Mouse (Mus musculus): ENCODE data around the gene Cul3. TPM values are rescaled to one million over a fixed set of nuclear protein-coding genes. Genes with fewer than 3 reads are reported as not detected.

Cul3 gene
- polyA plus RNA-seq, 1 experiment from 2014 or later: 23.7 TPM

DNA sequence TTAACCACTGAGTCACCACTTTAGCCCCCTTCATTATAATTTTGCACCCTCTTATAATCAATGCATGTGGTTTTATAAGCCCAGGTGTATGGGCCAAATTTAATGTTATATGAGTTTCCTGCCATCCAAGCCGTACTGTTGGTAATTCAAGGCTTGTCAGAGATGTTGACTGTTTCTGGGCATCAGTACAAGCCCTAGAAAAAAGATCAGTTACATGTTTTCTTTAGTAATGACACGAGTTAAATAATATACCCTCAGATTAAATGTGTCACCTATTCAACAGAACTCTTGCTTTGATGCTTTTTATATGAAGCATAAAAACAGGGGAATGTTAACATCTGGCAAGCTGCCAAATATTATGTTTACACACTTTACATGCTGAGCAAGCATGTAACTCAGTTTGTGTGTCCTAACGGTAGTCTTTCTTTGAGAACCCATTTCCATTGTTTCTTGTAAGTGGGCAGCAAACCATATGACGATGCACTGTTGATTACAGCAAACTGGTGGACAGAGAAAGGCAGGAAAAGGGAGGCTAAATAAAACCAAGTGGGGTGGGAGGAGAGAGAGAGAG is 19.8 kb upstream of the Cul3 start:
- Histone ChIP-seq H3K36me3 (ENCODE audit: control insufficient read depth, insufficient read depth, low read length) (no peaks in the 10 kb centered on the region), H3K4me2 (replicated peaks; ENCODE audit: low read depth) (no peak overlapping the region), H3K9me3 (ENCODE audit: control insufficient read depth, low read length) (no peaks in the 10 kb centered on the region), H3K4me1 (replicated peaks; ENCODE audit: control insufficient read depth, insufficient read depth) (no peaks in the 10 kb centered on the region), H3K4me3 (ENCODE audit: low read depth, low read length) (no peak overlapping the region), H3K27ac (replicated peaks) (no peak overlapping the region), H3K9ac (ENCODE audit: low read length) (no peak overlapping the region), H3K27me3 (ENCODE audit: control insufficient read depth, insufficient read depth, low read length) (no peaks in the 10 kb centered on the region)
- DNase-seq (ENCODE audit: low spot score) (no peak), ATAC-seq (ENCODE audit: low FRiP score, low TSS enrichment) (no peak)
- 28% methylated on average over 4 of the region's 4 CpGs for WGBS
- TF ChIP-seq CTCF (IDR thresholded peaks at IDR 0.05; ENCODE audit: low read depth) (no peak), EP300 (optimal IDR thresholded peaks at IDR 0.05) (no peak)

DNA sequence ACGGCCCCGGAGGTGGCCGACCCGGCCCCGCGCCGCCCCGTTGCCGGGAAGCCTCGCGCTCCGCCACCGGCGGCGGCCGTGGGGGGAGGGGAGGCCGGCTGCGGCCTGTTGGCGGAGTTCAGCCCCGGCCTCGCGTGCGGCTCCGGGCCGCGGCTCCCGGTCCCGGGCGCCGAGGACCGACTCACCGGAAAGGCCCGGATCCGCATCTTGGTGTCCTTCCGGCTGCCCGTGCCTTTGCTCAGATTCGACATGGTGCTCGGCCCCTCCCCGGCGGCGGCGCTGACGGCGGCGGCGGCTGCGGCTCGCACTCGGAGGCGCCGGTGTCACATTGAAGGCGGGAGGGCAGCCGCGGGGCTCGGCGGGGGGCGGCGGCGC is 232 bp downstream of the Cul3 start:
- peak overlapping the region; percentile 98 for H3K9ac ChIP-seq (ENCODE audit: low read length)
- no peaks in the 10 kb centered on the region for H3K36me3 ChIP-seq (ENCODE audit: control insufficient read depth, insufficient read depth, low read length)
- peak overlapping the region; percentile 99 for H3K27ac ChIP-seq (replicated peaks)
- peak; percentile 77 for DNase-seq (ENCODE audit: low spot score)
- WGBS: under 1% methylated on average over 36 of the region's 59 CpGs
- ATAC-seq (ENCODE audit: low FRiP score, low TSS enrichment): peak; percentile 49
- H3K4me2 ChIP-seq (replicated peaks; ENCODE audit: low read depth): peak overlapping the region; percentile 68
- H3K9me3 ChIP-seq (ENCODE audit: control insufficient read depth, low read length): no peaks in the 10 kb centered on the region
- H3K4me3 ChIP-seq (ENCODE audit: low read depth, low read length): peak overlapping the region; percentile 93
- no peaks in the 10 kb centered on the region for H3K27me3 ChIP-seq (ENCODE audit: control insufficient read depth, insufficient read depth, low read length)
- no peak for TF ChIP-seq CTCF (IDR thresholded peaks at IDR 0.05; ENCODE audit: low read depth)
- TF ChIP-seq EP300 (optimal IDR thresholded peaks at IDR 0.05): no peak
- H3K4me1 ChIP-seq (replicated peaks; ENCODE audit: control insufficient read depth, insufficient read depth): 0 out of 2 replicates have a peak, but pooled peaks cover 2% of the 10 kb centered on the region

DNA sequence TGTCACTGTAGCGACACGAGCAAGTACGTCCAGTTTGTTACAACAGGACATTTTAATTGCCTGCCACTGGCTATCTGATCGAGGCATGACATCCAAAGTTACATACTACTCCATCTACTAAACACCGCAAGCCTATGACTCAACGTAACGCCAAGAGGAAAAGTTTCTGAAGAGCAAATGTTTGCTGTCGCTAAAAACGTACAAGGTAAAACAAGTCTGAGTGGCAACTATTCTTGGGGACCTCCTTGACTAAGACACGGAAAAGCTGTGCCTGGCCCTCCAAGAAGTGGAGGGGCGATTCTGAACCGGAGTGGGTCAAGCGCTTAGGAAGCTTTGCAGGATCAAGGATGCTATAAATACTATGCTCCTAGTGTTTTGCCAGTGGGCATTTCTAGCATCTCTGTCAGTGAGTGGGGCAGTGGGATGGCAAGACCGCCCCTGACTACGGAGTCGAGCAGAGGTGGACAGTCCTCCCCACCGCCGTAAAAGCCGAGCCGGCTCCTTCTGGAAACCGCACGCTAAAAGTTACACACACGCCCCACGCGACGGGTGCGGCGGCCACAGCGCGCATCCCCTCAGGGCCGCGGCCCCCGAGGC is 757 bp downstream of the Cul3 start:
- Histone ChIP-seq H3K4me1 (replicated peaks; ENCODE audit: control insufficient read depth, insufficient read depth) (0 out of 2 replicates have a peak, but pooled peaks cover 2% of the 10 kb centered on the region), H3K27me3 (ENCODE audit: control insufficient read depth, insufficient read depth, low read length) (no peaks in the 10 kb centered on the region), H3K36me3 (ENCODE audit: control insufficient read depth, insufficient read depth, low read length) (no peaks in the 10 kb centered on the region), H3K4me3 (ENCODE audit: low read depth, low read length) (peak overlapping the region; percentile 93), H3K9ac (ENCODE audit: low read length) (peak overlapping the region; percentile 98), H3K4me2 (replicated peaks; ENCODE audit: low read depth) (peak overlapping the region; percentile 68), H3K9me3 (ENCODE audit: control insufficient read depth, low read length) (no peaks in the 10 kb centered on the region), H3K27ac (replicated peaks) (peak overlapping the region; percentile 99)
- TF ChIP-seq EP300 (optimal IDR thresholded peaks at IDR 0.05) (no peak), CTCF (IDR thresholded peaks at IDR 0.05; ENCODE audit: low read depth) (no peak)
- ATAC-seq (ENCODE audit: low FRiP score, low TSS enrichment) (no peak; the same call in none of the 2 replicates), DNase-seq (ENCODE audit: low spot score) (peak; percentile 39)
- WGBS: under 1% methylated on average over 33 of the region's 33 CpGs

DNA sequence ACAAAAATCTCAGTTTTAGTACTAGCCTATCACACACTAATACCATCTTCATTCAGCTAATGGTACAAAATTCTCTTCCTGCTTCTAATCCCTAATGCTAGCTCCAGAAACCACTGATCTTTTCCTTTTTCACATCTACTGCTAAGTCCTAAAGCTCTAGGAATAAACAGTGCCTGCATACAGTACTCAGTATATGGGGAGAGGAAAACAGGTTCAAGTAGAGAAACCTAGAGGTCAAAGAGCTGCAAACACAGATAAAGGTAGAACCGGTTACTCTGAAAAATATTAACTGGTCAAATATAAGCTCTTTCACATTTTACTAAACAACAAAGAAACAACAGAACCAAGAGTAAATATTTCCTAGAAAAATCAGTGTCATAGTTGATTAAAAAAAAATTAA is 1.9 kb downstream of the Cul3 start:
- Histone ChIP-seq H3K36me3 (ENCODE audit: control insufficient read depth, insufficient read depth, low read length) (no peaks in the 10 kb centered on the region), H3K4me3 (ENCODE audit: low read depth, low read length) (peak overlapping the region; percentile 93), H3K27ac (replicated peaks) (no peak overlapping the region), H3K4me2 (replicated peaks; ENCODE audit: low read depth) (peak overlapping the region; percentile 68), H3K27me3 (ENCODE audit: control insufficient read depth, insufficient read depth, low read length) (no peaks in the 10 kb centered on the region), H3K4me1 (replicated peaks; ENCODE audit: control insufficient read depth, insufficient read depth) (0 out of 2 replicates have a peak, but pooled peaks cover 2% of the 10 kb centered on the region), H3K9ac (ENCODE audit: low read length) (no peak overlapping the region), H3K9me3 (ENCODE audit: control insufficient read depth, low read length) (no peaks in the 10 kb centered on the region)
- no peak for ATAC-seq (ENCODE audit: low FRiP score, low TSS enrichment)
- DNase-seq (ENCODE audit: low spot score): no peak
- TF ChIP-seq CTCF (IDR thresholded peaks at IDR 0.05; ENCODE audit: low read depth) (no peak), EP300 (optimal IDR thresholded peaks at IDR 0.05) (no peak)
- 18% methylated on average over 1 of the region's 1 CpGs for WGBS

DNA sequence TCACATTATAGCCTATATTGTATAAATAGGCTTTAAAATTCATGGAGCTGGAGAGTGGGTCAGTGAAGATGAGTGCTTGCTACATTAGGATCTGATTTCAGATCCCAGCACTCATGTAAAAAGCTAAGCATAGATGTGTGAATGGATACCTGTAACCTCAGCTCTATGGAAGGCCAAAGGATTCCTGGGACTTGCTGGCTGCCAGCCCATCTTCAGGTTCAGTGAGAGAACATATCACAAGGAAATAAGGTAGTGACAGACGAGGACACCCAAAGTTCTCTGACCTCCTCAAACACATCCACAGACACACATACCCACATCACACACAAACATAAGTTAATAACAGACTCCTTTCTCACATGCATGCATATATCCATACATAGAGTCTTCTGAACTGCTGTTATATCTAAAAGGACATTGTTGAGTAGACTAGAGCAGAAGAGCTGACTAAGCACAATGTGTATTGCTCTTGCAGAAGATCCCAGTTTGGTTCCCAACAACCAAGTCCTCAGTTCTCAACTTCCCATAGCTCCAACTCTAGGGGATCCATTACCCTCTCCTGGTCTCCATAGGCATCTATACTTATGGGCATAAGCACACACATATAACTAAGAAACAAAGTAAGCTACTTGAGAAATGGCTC is 4.4 kb downstream of the Cul3 start:
- WGBS: 69% methylated on average over 1 of the region's 1 CpGs

DNA sequence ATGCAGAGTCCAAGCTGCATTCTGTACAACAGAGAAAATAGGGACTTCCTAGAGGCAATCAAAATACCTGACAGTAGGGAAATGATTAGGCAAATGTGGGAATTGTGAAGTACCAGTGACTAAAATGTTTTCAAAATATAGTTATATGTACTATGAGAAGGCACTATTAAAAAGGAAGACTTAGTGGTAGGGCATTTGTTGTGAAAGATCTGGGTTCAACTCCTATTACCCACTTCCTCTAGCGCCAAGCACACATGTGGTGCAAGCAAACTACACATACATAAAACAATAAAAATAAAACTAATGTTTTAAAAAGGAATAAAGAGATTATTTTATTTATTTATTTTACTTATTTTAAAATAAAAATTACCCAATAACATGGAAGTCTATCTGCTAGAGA is 5.2 kb downstream of the Cul3 start:
- TF ChIP-seq CTCF (IDR thresholded peaks at IDR 0.05; ENCODE audit: low read depth) (no peak), EP300 (optimal IDR thresholded peaks at IDR 0.05) (no peak)
- H3K27me3 ChIP-seq (ENCODE audit: control insufficient read depth, insufficient read depth, low read length): no peaks in the 10 kb centered on the region
- no peak overlapping the region for H3K4me2 ChIP-seq (replicated peaks; ENCODE audit: low read depth)
- no peaks in the 10 kb centered on the region for H3K36me3 ChIP-seq (ENCODE audit: control insufficient read depth, insufficient read depth, low read length)
- 0 out of 2 replicates have a peak, but pooled peaks cover 5% of the 10 kb centered on the region for H3K4me1 ChIP-seq (replicated peaks; ENCODE audit: control insufficient read depth, insufficient read depth)
- ATAC-seq (ENCODE audit: low FRiP score, low TSS enrichment) (no peak), DNase-seq (ENCODE audit: low spot score) (no peak)
- H3K27ac ChIP-seq (replicated peaks): no peak overlapping the region
- H3K9me3 ChIP-seq (ENCODE audit: control insufficient read depth, low read length): no peaks in the 10 kb centered on the region
- no peak overlapping the region for H3K9ac ChIP-seq (ENCODE audit: low read length)
- H3K4me3 ChIP-seq (ENCODE audit: low read depth, low read length): no peak overlapping the region
- 90% methylated on average over 1 of the region's 1 CpGs for WGBS

More for the DNA sequence above, 4.4 kb downstream of the Cul3 start:
- H3K36me3 ChIP-seq (ENCODE audit: control insufficient read depth, insufficient read depth, low read length): no peaks in the 10 kb centered on the region
- H3K4me1 ChIP-seq (replicated peaks; ENCODE audit: control insufficient read depth, insufficient read depth): 0 out of 2 replicates have a peak, but pooled peaks cover 5% of the 10 kb centered on the region
- H3K4me2 ChIP-seq (replicated peaks; ENCODE audit: low read depth): no peak overlapping the region
- H3K27ac ChIP-seq (replicated peaks): no peak overlapping the region
- no peaks in the 10 kb centered on the region for H3K9me3 ChIP-seq (ENCODE audit: control insufficient read depth, low read length)
- TF ChIP-seq CTCF (IDR thresholded peaks at IDR 0.05; ENCODE audit: low read depth) (no peak), EP300 (optimal IDR thresholded peaks at IDR 0.05) (no peak)
- DNase-seq (ENCODE audit: low spot score) (no peak), ATAC-seq (ENCODE audit: low FRiP score, low TSS enrichment) (no peak)
- H3K27me3 ChIP-seq (ENCODE audit: control insufficient read depth, insufficient read depth, low read length): no peaks in the 10 kb centered on the region
- H3K9ac ChIP-seq (ENCODE audit: low read length): no peak overlapping the region
- no peak overlapping the region for H3K4me3 ChIP-seq (ENCODE audit: low read depth, low read length)
